Mouse (Mus musculus) G1E-ER4 (cell line): Measurements from ENCODE around the gene Tbc1d30. TPM values are rescaled to one million over a fixed set of nuclear protein-coding genes. Genes with fewer than 3 reads are reported as not detected.

Experiments
- GATA1 ChIP-seq: IDR thresholded peaks from one replicate; pipeline ENCODE4 v1.8.0; 2012; ENCODE audit warnings: low read length, inconsistent platforms
- polyA plus RNA-seq: library from polyadenylated mRNA; stranded (reverse); fragments of >175 nt; gene quantifications from 2 replicates; pipeline ENCODE4 v1.2.3, GENCODE M21; 2012

Tbc1d30 gene
- polyA plus RNA-seq, 1 experiment: not detected

DNA sequence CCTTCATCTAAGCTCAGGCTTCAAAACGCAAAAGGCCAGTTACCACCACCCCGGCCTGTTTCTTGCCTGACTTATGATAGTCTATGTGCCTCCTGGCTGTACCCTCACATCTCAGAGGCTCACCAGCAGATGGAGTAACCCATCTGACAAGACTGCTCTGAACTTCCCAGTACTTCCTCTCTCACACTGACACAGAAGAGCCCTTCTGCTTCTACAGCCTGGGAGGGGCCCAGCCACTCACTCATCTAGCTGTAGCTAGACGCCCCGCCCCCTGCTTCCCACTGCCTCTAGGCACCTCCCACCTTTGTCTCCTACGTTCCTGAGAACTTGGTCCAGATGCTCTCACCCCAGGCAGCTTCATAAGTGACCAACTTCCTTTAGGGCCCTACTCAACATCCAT lies 45.6 kb downstream of the Tbc1d30 start:
- TF ChIP-seq GATA1: no peak

DNA sequence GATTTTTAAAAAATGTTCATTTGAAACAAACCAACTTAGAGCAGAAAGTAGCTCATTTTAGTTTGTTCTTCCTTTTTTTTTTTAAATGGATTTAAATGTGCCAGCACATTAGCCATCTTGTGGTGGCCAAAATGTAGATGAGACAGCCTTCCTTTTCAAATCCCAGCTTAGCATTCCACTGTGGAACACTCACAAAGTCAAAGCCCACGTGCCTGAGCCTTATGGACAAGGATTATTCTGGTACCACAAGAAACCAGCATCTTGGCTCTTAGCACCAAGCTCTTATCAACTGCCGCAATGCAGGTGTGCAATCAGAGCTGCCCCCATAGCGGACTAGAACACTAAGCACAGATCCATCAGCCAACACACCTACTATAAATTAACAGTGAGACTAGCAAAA lies 47.5 kb downstream of the Tbc1d30 start:
- TF ChIP-seq GATA1: no peak

DNA sequence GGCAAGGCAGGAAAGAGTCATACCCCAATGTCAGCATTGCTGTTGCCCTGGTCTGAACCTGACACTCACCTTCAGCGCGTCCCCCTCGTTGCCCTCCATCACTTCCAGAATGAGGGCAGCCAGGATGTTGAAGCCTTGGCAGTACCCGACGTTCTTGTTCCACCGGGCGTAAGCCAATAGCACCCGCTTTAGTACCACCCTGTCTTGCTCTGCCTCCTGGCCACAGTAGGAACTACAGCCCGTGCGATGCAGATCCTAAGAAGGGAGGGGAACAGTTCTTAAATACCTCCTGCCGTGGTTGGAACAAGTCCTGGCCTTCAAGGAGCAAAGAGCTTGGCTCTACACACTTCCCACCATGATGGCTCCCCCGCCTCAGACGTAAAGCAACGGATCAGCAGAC lies 49.2 kb downstream of the Tbc1d30 start:
- TF ChIP-seq GATA1: no peak

DNA sequence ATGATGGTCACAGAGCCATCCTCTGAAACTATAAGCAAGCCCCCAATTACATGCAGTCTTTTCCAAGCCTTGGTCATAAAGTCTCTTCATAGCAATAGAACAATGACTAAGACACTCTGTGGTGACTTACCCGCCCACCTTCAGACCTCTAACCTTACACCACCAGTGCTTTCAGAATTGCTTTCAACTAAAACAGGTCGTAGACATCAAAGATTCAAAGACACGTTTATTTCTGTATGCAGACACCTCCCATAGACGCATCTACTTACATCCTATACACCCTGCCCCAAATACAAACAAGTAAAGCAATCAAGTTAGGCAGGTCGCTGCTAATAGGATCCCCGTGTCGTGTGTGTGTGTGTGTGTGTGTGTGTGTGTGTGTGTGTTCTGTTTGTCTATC lies 50.4 kb downstream of the Tbc1d30 start:
- no peak for TF ChIP-seq GATA1

DNA sequence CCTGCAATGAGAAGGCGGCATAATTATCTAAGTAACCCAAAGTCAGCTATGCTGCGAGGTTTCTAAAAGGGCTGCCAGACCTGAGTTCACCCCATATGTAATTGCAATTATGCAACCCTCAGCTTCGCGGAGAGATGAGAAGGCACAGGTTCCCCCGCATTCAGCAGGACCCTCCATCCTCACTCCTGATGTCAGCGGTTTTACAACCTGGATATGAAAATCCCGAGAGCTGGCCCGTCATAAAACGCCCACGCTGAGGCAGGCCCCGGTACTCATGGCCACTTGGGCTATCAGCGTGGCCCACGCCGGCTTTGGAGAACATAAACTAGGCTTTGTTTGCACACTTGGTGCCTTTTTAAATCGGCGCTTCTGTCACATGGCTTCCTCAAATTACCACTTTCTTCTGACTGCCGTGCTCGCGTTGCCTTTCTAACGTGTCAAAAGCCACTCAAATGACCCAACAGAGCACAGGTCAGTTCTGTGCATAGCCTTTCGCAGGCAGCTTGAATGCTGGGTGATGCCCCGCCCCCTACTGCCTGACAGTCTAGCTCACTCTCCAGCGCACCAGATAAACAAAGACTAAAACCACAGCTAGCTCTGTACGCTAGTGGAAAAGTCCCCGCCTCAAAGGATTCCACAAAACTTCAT lies 53.9 kb downstream of the Tbc1d30 start:
- no peak for TF ChIP-seq GATA1

DNA sequence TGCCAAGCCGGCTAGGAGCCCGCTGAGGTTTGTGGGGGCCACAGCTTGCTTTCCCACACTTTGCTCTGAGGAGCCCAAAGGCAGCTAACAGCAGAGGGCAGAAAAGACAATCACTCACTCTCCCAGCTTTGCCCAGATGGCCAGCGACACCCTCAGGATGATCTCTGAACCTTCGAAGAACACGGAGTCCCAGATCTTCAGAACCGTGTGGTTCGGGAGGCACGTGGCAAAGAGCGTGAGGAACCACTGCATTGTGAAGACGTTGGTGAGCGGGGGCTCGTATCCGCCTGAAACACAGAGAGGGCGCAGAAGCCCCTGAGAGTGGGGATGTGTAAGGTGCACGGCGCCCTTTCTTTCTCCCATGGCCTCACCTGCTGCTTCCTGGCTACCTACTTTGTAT lies 56.6 kb downstream of the Tbc1d30 start:
- TF ChIP-seq GATA1: no peak

DNA sequence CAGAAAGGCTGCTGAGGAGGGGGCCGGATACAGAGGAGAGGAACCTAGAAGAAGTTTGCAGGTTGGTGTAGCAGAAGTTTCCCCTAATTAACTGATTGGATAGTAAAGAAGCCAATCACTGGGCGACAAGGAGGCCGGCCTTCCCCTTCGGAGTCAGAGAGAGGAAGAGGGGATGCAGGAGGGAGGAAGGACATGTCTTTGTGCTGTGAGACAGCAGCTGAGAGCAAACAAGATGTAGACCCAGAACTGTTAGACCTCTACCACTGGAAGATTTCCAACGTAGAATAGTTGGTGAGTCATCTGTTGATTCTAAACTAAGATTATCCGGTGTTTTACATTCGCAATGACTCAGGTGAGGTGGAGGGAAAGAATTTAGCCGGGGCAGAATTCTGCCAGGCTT lies 57.2 kb downstream of the Tbc1d30 start:
- TF ChIP-seq GATA1: no peak

DNA sequence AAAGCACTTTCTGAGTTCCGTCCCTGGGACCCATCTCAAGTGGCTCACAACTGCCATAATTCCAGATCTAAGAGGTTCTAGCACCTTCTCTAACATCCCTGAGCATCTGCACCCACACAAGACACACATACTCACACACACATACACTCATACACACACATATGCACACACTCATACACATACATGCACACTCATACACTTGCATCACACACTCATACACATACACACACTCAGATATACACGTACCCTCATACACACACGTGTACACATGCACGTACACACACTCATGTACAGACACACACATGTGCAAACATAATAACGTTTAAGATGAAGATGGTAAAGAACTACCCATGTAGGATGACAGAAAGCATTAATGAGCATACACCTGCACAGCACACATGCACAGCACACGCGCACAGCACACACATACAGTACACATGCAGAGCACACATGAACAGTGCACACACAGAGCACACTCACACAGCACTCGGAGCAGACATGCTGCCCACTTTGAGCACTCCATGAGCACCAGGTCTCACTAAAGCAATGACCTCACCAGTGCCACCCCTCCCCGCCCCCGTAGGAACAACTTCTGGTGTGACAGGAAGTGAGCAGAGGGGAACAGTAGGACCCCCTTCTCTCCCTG lies 59.7 kb downstream of the Tbc1d30 start:
- TF ChIP-seq GATA1: no peak

DNA sequence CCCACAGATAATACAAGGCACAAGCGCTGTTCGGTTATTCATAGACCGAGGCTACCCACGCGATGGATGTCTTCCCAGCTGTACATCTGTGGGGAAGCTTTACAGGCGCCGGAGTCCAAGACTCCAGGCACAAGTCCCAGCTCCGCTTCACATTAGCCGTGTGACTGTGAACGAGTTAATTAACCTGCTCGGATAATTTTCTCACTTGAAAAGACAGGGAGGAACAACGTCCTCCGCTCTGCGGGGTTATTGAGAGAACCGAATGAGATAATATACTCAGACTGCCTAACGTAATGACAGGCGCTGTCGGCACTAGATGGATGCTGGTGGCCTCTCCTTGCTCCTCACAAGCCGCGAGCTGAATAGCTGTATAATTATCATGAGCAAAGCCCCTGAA lies 60.4 kb downstream of the Tbc1d30 start:
- no peak for TF ChIP-seq GATA1

DNA sequence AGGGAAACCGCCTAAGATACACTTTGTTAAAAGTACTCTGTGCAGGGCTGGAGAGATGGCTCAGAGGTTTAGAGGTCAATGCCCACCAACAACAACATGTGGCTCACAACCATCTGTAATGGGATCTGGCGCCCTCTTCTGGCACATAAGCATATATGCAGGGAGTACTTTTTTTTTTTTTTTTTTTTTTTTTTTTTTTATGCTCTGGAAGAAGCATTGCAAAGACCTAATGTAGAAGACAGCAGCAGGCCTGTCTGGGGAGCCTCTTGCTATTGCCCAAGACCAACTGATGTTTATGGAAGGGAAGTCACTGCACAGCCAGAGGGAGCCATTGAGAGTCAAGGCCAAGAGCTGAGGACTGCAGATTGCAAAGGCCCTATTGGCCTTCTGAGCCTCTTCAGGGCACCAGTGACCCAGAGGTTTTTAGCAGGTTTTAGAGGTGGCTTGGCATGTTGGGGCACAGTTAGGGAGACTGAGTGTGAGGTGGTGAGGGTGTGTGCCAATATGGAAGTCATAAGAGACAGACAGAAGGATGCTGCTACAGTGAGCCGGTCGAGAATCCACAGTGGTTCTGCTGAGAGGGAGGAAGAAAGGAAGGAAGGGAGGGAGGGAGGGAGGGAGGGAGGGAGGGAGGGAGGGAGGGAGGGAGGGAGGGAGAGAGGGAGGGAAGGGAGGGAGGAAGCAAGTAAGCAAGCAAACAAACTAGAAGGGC lies 61.0 kb downstream of the Tbc1d30 start:
- no peak for TF ChIP-seq GATA1

DNA sequence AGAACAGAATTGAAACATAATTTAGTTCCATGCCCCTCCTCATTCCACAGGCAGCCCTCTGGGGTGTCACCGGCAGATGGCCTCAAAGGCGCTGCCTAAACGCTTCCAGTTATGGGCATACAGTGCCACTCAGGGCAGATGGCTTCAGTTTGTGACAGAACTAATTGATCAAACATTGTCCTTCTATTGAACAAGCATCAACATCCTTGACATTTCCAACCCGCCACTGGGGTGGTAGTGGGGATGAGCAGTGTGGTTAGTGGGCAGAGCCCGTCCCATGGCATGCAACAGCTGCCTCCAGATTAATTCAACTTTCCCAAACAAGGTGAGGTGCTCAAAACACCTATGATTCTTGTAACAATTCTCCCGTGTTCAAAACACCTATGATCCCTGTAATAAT lies 68.2 kb downstream of the Tbc1d30 start:
- TF ChIP-seq GATA1: no peak

DNA sequence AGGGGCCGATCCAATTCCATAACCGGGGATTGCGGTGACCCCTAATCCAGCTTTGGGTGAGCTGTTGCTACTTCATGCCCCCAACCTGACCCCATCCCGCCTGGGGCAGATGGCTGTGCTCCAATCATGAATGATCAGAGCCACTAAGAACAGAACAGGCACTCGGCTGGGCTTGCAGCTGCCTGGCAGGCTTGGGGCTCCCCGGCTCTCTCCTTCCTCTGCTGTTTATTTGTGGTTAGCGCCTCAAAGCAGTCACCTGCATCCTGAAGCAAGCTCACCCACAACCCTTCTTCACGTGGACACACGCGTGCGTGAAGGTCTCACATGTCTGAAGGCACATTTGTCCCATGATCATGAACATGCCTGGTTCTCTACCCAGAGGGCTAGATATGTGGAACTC lies 68.6 kb downstream of the Tbc1d30 start:
- TF ChIP-seq GATA1: no peak

DNA sequence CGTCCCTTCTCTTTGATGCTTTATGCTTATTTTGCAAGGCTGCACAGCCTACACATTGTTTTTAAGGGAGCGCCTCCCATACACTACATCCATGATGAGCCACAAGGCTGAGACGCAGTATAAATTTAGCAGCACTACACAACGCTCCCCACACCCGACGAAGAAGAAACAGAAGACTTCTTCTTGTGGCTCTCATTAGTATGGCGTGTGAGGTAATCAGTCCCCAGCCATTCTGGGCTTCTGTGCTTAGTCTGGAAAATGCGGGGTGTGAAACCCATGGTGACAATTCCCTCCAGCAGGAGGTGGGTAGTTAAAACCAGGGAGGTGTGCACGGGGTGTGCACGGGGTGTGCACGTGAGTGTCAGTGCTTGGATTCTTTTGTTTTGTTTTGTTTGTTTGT lies 70.1 kb downstream of the Tbc1d30 start:
- no peak for TF ChIP-seq GATA1

DNA sequence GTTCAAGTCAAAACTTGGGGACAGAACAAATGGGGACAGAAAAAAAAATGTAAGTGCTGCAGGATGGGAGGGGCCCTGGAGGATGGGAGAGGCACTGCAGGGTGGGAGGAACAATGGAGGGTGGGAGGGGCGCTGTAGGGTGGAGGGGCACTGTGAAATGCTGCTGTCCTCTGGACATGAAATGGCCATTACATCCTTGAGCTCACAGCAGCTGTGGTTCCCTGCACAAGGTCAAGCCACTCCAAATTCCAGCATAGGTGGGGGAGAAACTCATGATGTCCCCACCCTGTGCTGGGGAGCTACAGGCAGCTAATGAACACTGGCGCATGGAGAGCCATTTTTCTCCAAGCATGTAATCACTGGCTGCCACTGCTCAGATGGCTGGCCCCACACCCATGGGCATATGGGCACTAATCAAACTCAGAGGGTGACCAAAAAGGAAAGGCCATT lies 74.0 kb downstream of the Tbc1d30 start:
- TF ChIP-seq GATA1: no peak

DNA sequence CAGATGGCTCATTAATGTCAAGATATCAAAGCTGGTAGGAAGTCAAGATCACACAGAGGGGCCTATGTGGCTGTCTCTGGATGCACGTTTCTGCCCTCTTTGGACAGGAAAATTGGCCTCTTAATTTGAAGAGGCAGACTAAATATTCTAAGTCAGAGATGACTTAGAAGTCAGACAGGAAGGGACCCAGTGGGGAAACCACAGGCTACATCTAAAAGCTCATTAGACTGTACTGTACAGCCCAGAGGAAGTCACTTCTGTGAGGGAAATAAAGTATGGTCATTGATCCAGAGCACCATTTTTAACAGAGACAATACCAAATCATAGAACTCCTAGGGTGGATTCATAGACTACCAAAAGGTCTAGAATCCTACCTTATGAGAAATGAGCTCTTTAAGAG lies 76.1 kb downstream of the Tbc1d30 start:
- TF ChIP-seq GATA1: no peak

DNA sequence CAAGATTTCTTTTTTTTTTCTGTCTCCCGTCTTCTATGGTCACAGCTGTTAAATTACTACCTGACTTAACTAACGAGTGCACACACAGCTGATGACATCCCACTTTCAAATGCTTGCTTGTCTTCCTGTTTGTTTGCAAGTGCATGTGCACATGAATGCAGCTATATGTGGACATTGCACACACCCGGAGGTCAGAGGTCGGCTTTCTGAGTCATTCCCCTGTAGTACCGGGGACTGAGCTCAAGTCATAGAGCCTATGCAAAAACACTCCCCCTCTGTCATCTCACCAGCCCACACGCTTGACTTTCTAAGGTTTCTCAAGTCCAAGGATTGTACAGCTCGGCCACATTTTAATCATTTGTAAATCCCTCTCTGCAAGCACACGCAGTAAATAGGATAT lies 80.1 kb downstream of the Tbc1d30 start:
- no peak for TF ChIP-seq GATA1

DNA sequence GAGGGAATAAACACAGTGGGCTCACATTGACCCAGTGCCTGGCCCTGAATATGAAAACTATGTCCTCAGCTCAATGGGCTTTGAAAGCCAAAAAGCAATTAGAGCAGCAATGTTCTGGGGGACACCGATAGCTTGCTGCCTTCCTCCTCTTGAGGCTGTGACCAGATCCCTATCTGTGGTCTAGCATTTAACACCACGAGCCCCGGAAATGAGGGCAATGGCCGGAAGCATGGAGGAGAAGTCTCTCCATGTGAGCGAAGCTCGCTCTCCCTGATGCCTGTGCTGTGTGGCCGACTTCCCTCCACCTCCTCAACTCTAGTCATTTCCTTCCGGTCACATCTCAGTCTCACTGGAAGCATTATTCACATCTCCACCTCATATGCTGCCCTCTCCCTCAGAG lies 82.3 kb downstream of the Tbc1d30 start:
- TF ChIP-seq GATA1: no peak
